Mouse (Mus musculus) midbrain, embryonic 11.5 days (tissue): ENCODE measurements around the gene Sgms1. TPM values are rescaled to one million over a fixed set of nuclear protein-coding genes. Genes with fewer than 3 reads are reported as not detected.

Experiments used
- ATAC-seq: fragments of 200-750 bp; cut with Nextera tagmentation; 2 replicates; pipeline ENCODE4 v1.8.0; 2017; ENCODE audit warnings: moderate TSS enrichment, moderate library complexity; ENCODE audit not compliant: low FRiP score
- DNase-seq: peaks from one replicate; pipeline ENCODE4 v3.0.0; 2015; ENCODE audit warnings: low spot score; ENCODE audit errors: missing footprints
- H3K27ac ChIP-seq: fragments of 300-500 bp; sonication (generic); 2 replicates; pipeline ENCODE4 v1.5.1; 2014; ENCODE audit warnings: low read depth, low read length
- H3K27me3 ChIP-seq: fragments of 300-500 bp; sonication (generic); 2 replicates; pipeline ENCODE4 v1.6.1; 2014; ENCODE audit warnings: mild to moderate bottlenecking, low read length, moderate library complexity, mixed read lengths; ENCODE audit not compliant: control insufficient read depth, insufficient read depth
- H3K36me3 ChIP-seq: fragments of 300-500 bp; sonication (generic); 2 replicates; pipeline ENCODE4 v1.6.1; 2014; ENCODE audit warnings: mild to moderate bottlenecking, low read length, moderate library complexity, mixed read lengths; ENCODE audit not compliant: control insufficient read depth, insufficient read depth
- H3K4me1 ChIP-seq: fragments of 300-500 bp; sonication (generic); 2 replicates; pipeline ENCODE4 v1.6.1; 2014; ENCODE audit warnings: low read length; ENCODE audit not compliant: control insufficient read depth, insufficient read depth
- H3K4me2 ChIP-seq: fragments of 300-500 bp; sonication (generic); 2 replicates; pipeline ENCODE4 v1.6.1; 2014; ENCODE audit warnings: mild to moderate bottlenecking, moderate library complexity
- H3K4me3 ChIP-seq: fragments of 300-500 bp; sonication (generic); 2 replicates; pipeline ENCODE4 v1.5.1; 2014; ENCODE audit warnings: low read depth, low read length
- H3K9ac ChIP-seq: fragments of 300-500 bp; sonication (generic); 2 replicates; pipeline ENCODE4 v1.6.1; 2014; ENCODE audit warnings: low read length
- H3K9me3 ChIP-seq: fragments of 300-500 bp; sonication (generic); 2 replicates; pipeline ENCODE4 v1.6.1; 2016; ENCODE audit warnings: low read length; ENCODE audit not compliant: control insufficient read depth
- WGBS: fragments of 180-500 bp; shearing (Covaris S2); extraction: QIAGEN DNeasy Blood & Tissue Kit; methylation state at CpG from one replicate; pipeline ENCODE4 v1.1.7; 2014; 5-methylcytosine and 5-hydroxymethylcytosine counted together
- polyA plus RNA-seq: library from polyadenylated mRNA; unstranded; fragments of >200 nt; fragmentation: Nextera tagmentation; extraction: Ambion mirVana; gene quantifications from 2 replicates; pipeline ENCODE4 v1.2.1, GENCODE M21; 2014

The Sgms1 gene
- polyA plus RNA-seq, 1 experiment from 2014 or later, result 10.1 TPM

GRCm38 (mm10) chr19:32263753-32264152, 125.8 kb downstream of the Sgms1 start:
- Histone ChIP-seq H3K27ac (no peak overlapping the region), H3K27me3 (no peaks in the 10 kb centered on the region), H3K9me3 (no peaks in the 10 kb centered on the region), H3K36me3 (no peaks in the 10 kb centered on the region), H3K9ac (no peak overlapping the region), H3K4me2 (no peak overlapping the region), H3K4me1 (no peaks in the 10 kb centered on the region), H3K4me3 (no peak overlapping the region)
- WGBS, result 83% methylated on average over 1 of the region's 1 CpGs
- DNase-seq, result no peak
- ATAC-seq, result no peak

- ATAC-seq (no peak), DNase-seq (no peak)
- no peaks in the 10 kb centered on the region for H3K27me3 ChIP-seq
- H3K4me3 ChIP-seq, result no peak overlapping the region
- H3K9me3 ChIP-seq, result no peaks in the 10 kb centered on the region
- no peak overlapping the region for H3K4me2 ChIP-seq
- WGBS, result 93% methylated on average over 10 of the region's 10 CpGs
- H3K27ac ChIP-seq, result no peak overlapping the region
- no peaks in the 10 kb centered on the region for H3K36me3 ChIP-seq
- no peak overlapping the region for H3K9ac ChIP-seq
- no peaks in the 10 kb centered on the region for H3K4me1 ChIP-seq
Observed at GRCm38 (mm10) chr19:32262805-32263572, 126.5 kb downstream of the Sgms1 start.

GRCm38 (mm10) chr19:32260869-32261688, 128.4 kb downstream of the Sgms1 start:
- H3K27ac ChIP-seq, result no peak overlapping the region
- WGBS, result 59% methylated on average over 8 of the region's 8 CpGs
- ATAC-seq (no peak), DNase-seq (no peak)
- no peaks in the 10 kb centered on the region for H3K9me3 ChIP-seq
- no peak overlapping the region for H3K4me2 ChIP-seq
- H3K4me1 ChIP-seq, result no peaks in the 10 kb centered on the region
- H3K9ac ChIP-seq, result no peak overlapping the region
- no peak overlapping the region for H3K4me3 ChIP-seq
- H3K36me3 ChIP-seq, result no peaks in the 10 kb centered on the region
- no peaks in the 10 kb centered on the region for H3K27me3 ChIP-seq

- Histone ChIP-seq H3K27ac (no peak overlapping the region), H3K27me3 (no peaks in the 10 kb centered on the region), H3K4me2 (no peak overlapping the region), H3K4me1 (peaks cover 5% of the 10 kb centered on the region), H3K9me3 (no peaks in the 10 kb centered on the region), H3K9ac (no peak overlapping the region), H3K4me3 (no peak overlapping the region), H3K36me3 (no peaks in the 10 kb centered on the region)
- ATAC-seq, result no peak
- WGBS, result 93% methylated on average over 2 of the region's 2 CpGs
- DNase-seq, result no peak
Observed at GRCm38 (mm10) chr19:32259830-32260229, 129.7 kb downstream of the Sgms1 start.

- DNase-seq (no peak), ATAC-seq (no peak)
- WGBS, result 86% methylated on average over 4 of the region's 4 CpGs
- H3K9ac ChIP-seq, result no peak overlapping the region
- H3K4me2 ChIP-seq, result no peak overlapping the region
- no peaks in the 10 kb centered on the region for H3K9me3 ChIP-seq
- H3K4me3 ChIP-seq, result no peak overlapping the region
- H3K36me3 ChIP-seq, result no peaks in the 10 kb centered on the region
- H3K27ac ChIP-seq, result no peak overlapping the region
- H3K27me3 ChIP-seq, result no peaks in the 10 kb centered on the region
- H3K4me1 ChIP-seq, result peaks cover 9% of the 10 kb centered on the region
Observed at GRCm38 (mm10) chr19:32259048-32259447, 130.5 kb downstream of the Sgms1 start.

GRCm38 (mm10) chr19:32258146-32258545, 131.4 kb downstream of the Sgms1 start:
- H3K9ac ChIP-seq, result no peak overlapping the region
- no peak for DNase-seq
- H3K36me3 ChIP-seq, result no peaks in the 10 kb centered on the region
- no peaks in the 10 kb centered on the region for H3K27me3 ChIP-seq
- H3K27ac ChIP-seq, result no peak overlapping the region
- peaks cover 9% of the 10 kb centered on the region for H3K4me1 ChIP-seq
- ATAC-seq, result no peak
- H3K9me3 ChIP-seq, result no peaks in the 10 kb centered on the region
- 69% methylated on average over 5 of the region's 5 CpGs for WGBS
- no peak overlapping the region for H3K4me2 ChIP-seq
- H3K4me3 ChIP-seq, result no peak overlapping the region

GRCm38 (mm10) chr19:32257616-32258015, 131.9 kb downstream of the Sgms1 start:
- H3K4me3 ChIP-seq, result no peak overlapping the region
- H3K9ac ChIP-seq, result no peak overlapping the region
- H3K9me3 ChIP-seq, result no peaks in the 10 kb centered on the region
- H3K4me2 ChIP-seq, result no peak overlapping the region
- no peaks in the 10 kb centered on the region for H3K27me3 ChIP-seq
- H3K4me1 ChIP-seq, result peaks cover 9% of the 10 kb centered on the region
- H3K36me3 ChIP-seq, result no peaks in the 10 kb centered on the region
- 88% methylated on average over 3 of the region's 3 CpGs for WGBS
- DNase-seq (no peak), ATAC-seq (no peak)
- no peak overlapping the region for H3K27ac ChIP-seq

- Histone ChIP-seq H3K9me3 (no peaks in the 10 kb centered on the region), H3K4me1 (peaks cover 9% of the 10 kb centered on the region), H3K27ac (no peak overlapping the region), H3K9ac (no peak overlapping the region), H3K4me2 (no peak overlapping the region), H3K27me3 (no peaks in the 10 kb centered on the region), H3K36me3 (no peaks in the 10 kb centered on the region), H3K4me3 (no peak overlapping the region)
- DNase-seq, result no peak
- WGBS, result 75% methylated on average over 4 of the region's 4 CpGs
- no peak for ATAC-seq
Observed at GRCm38 (mm10) chr19:32256706-32257415, 132.7 kb downstream of the Sgms1 start.
